Mouse (Mus musculus): ENCODE measurements at regions not wholly inside any gene's neighbourhood (a gene's known extent, or its start where the extent isn't known, plus 50 kb on each side); places are given as distances from the start of the nearest gene placed in this dataset.

DNA sequence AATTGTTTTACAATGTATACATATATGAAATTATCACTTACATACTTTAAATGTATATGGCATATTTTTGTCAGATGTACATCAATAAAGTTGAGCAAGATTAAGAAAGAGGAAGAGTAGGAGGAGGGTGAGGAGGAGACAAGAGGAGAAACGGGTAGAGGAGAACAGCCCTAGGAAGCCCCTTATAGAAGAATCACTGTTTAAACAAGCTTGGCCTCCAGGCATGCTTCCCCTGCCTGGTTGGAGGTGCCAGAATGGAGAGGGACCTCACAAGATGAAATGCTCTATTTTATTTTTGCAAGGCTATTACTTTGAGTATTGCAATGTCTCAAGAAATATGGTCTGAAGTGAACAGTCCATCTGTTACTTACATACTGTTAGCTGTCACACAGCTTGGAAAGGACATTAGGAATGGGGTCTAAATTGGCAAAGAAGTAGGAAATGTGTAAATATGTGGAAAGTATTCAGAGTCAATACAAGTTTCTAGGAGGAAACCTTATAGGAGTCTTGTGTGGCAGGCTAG lies 352.1 kb upstream of the Thbs1 start:
- no peaks in the 10 kb centered on the region for H3K4me1 ChIP-seq (ENCODE audit: control insufficient read depth, low read depth, low read length)
- no peak overlapping the region for H3K9ac ChIP-seq (ENCODE audit: low read depth, low read length)
- no peak for ATAC-seq (ENCODE audit: low read depth)
- no peak overlapping the region for H3K27ac ChIP-seq (ENCODE audit: low read length)
- H3K4me2 ChIP-seq (ENCODE audit: low read depth, low read length), result no peak overlapping the region
- no peaks in the 10 kb centered on the region for H3K27me3 ChIP-seq (ENCODE audit: control insufficient read depth, insufficient read depth, low read depth, low read length)
- H3K9me3 ChIP-seq (replicated peaks; ENCODE audit: control insufficient read depth, low read length), result no peaks in the 10 kb centered on the region
- 61% methylated on average over 1 of the region's 1 CpGs for WGBS (ENCODE audit: insufficient replicate concordance)
- no peaks in the 10 kb centered on the region for H3K36me3 ChIP-seq (ENCODE audit: control insufficient read depth, insufficient read depth)
- no peak overlapping the region for H3K4me3 ChIP-seq (ENCODE audit: low read depth, low read length)

- H3K27me3 ChIP-seq (ENCODE audit: control insufficient read depth, insufficient read depth, low read depth, low read length), result no peaks in the 10 kb centered on the region
- H3K27ac ChIP-seq (ENCODE audit: low read length), result no peak overlapping the region
- no peaks in the 10 kb centered on the region for H3K4me1 ChIP-seq (ENCODE audit: control insufficient read depth, low read depth, low read length)
- no peak overlapping the region for H3K4me2 ChIP-seq (ENCODE audit: low read depth, low read length)
- no peak overlapping the region for H3K9ac ChIP-seq (ENCODE audit: low read depth, low read length)
- H3K36me3 ChIP-seq (ENCODE audit: control insufficient read depth, insufficient read depth), result no peaks in the 10 kb centered on the region
- H3K4me3 ChIP-seq (ENCODE audit: low read depth, low read length), result no peak overlapping the region
- H3K9me3 ChIP-seq (replicated peaks; ENCODE audit: control insufficient read depth, low read length), result no peaks in the 10 kb centered on the region
- WGBS (ENCODE audit: insufficient replicate concordance), result 72% methylated on average over 1 of the region's 1 CpGs
- ATAC-seq (ENCODE audit: low read depth), result no peak
Observed at GRCm38 (mm10) chr2:117763631-117764030, 348.0 kb upstream of the Thbs1 start.

DNA sequence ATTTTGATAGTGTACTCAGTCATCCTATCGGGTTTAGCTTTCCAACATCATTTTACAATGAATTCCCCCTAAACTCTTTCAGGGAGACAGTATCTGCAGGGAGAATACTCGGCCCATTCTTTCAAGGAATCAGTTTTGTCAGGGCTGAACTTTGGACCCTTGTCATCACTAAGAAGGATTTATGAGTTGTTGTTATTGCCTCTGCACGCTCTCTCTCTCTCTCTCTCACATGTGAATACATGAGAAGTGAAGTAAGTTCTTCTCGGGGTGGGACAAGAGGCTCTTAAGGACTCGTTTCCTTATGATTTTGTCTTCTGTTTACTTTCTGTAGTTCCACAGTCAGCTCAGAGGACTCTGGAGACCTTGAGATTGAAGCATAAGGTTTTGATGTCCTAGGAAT lies 346.1 kb upstream of the Thbs1 start:
- Histone ChIP-seq H3K36me3 (ENCODE audit: control insufficient read depth, insufficient read depth) (no peaks in the 10 kb centered on the region), H3K4me1 (ENCODE audit: control insufficient read depth, low read depth, low read length) (no peaks in the 10 kb centered on the region), H3K9ac (ENCODE audit: low read depth, low read length) (no peak overlapping the region), H3K27me3 (ENCODE audit: control insufficient read depth, insufficient read depth, low read depth, low read length) (no peaks in the 10 kb centered on the region), H3K27ac (ENCODE audit: low read length) (no peak overlapping the region), H3K4me2 (ENCODE audit: low read depth, low read length) (no peak overlapping the region), H3K9me3 (replicated peaks; ENCODE audit: control insufficient read depth, low read length) (no peaks in the 10 kb centered on the region), H3K4me3 (ENCODE audit: low read depth, low read length) (no peak overlapping the region)
- whole genome bisulfite sequencing (ENCODE audit: insufficient replicate concordance), result 53% methylated on average over 5 of the region's 5 CpGs
- ATAC-seq (ENCODE audit: low read depth), result no peak

- no peak overlapping the region for H3K4me3 ChIP-seq (ENCODE audit: low read depth, low read length)
- no peak overlapping the region for H3K9ac ChIP-seq (ENCODE audit: low read depth, low read length)
- no peaks in the 10 kb centered on the region for H3K4me1 ChIP-seq (ENCODE audit: control insufficient read depth, low read depth, low read length)
- no peak overlapping the region for H3K4me2 ChIP-seq (ENCODE audit: low read depth, low read length)
- H3K27ac ChIP-seq (ENCODE audit: low read length), result no peak overlapping the region
- ATAC-seq (ENCODE audit: low read depth), result no peak
- no peaks in the 10 kb centered on the region for H3K27me3 ChIP-seq (ENCODE audit: control insufficient read depth, insufficient read depth, low read depth, low read length)
- H3K36me3 ChIP-seq (ENCODE audit: control insufficient read depth, insufficient read depth), result no peaks in the 10 kb centered on the region
- WGBS (ENCODE audit: insufficient replicate concordance), result 61% methylated on average over 3 of the region's 3 CpGs
- H3K9me3 ChIP-seq (replicated peaks; ENCODE audit: control insufficient read depth, low read length), result no peaks in the 10 kb centered on the region
Observed at GRCm38 (mm10) chr2:117766450-117766849, 345.2 kb upstream of the Thbs1 start.

GRCm38 (mm10) chr2:117769402-117770114 lies 342.1 kb upstream of the Thbs1 start:
- H3K27me3 ChIP-seq (ENCODE audit: control insufficient read depth, insufficient read depth, low read depth, low read length), result no peaks in the 10 kb centered on the region
- no peak overlapping the region for H3K4me2 ChIP-seq (ENCODE audit: low read depth, low read length)
- no peaks in the 10 kb centered on the region for H3K36me3 ChIP-seq (ENCODE audit: control insufficient read depth, insufficient read depth)
- 58% methylated on average over 7 of the region's 7 CpGs for WGBS (ENCODE audit: insufficient replicate concordance)
- no peaks in the 10 kb centered on the region for H3K4me1 ChIP-seq (ENCODE audit: control insufficient read depth, low read depth, low read length)
- H3K9ac ChIP-seq (ENCODE audit: low read depth, low read length), result no peak overlapping the region
- no peak overlapping the region for H3K4me3 ChIP-seq (ENCODE audit: low read depth, low read length)
- H3K27ac ChIP-seq (ENCODE audit: low read length), result no peak overlapping the region
- H3K9me3 ChIP-seq (replicated peaks; ENCODE audit: control insufficient read depth, low read length), result no peaks in the 10 kb centered on the region
- ATAC-seq (ENCODE audit: low read depth), result no peak

GRCm38 (mm10) chr2:117770115-117770485 lies 341.6 kb upstream of the Thbs1 start:
- no peak for ATAC-seq (ENCODE audit: low read depth)
- no peaks in the 10 kb centered on the region for H3K36me3 ChIP-seq (ENCODE audit: control insufficient read depth, insufficient read depth)
- no peaks in the 10 kb centered on the region for H3K4me1 ChIP-seq (ENCODE audit: control insufficient read depth, low read depth, low read length)
- H3K27ac ChIP-seq (ENCODE audit: low read length), result no peak overlapping the region
- H3K9ac ChIP-seq (ENCODE audit: low read depth, low read length), result no peak overlapping the region
- 56% methylated on average over 3 of the region's 3 CpGs for WGBS (ENCODE audit: insufficient replicate concordance)
- H3K4me2 ChIP-seq (ENCODE audit: low read depth, low read length), result no peak overlapping the region
- no peak overlapping the region for H3K4me3 ChIP-seq (ENCODE audit: low read depth, low read length)
- H3K9me3 ChIP-seq (replicated peaks; ENCODE audit: control insufficient read depth, low read length), result no peaks in the 10 kb centered on the region
- no peaks in the 10 kb centered on the region for H3K27me3 ChIP-seq (ENCODE audit: control insufficient read depth, insufficient read depth, low read depth, low read length)

GRCm38 (mm10) chr2:117780287-117780686 lies 331.4 kb upstream of the Thbs1 start:
- Histone ChIP-seq H3K4me1 (ENCODE audit: control insufficient read depth, low read depth, low read length) (no peaks in the 10 kb centered on the region), H3K4me2 (ENCODE audit: low read depth, low read length) (no peak overlapping the region), H3K27ac (ENCODE audit: low read length) (no peak overlapping the region), H3K36me3 (ENCODE audit: control insufficient read depth, insufficient read depth) (no peaks in the 10 kb centered on the region), H3K9me3 (replicated peaks; ENCODE audit: control insufficient read depth, low read length) (no peaks in the 10 kb centered on the region), H3K9ac (ENCODE audit: low read depth, low read length) (no peak overlapping the region), H3K27me3 (ENCODE audit: control insufficient read depth, insufficient read depth, low read depth, low read length) (no peaks in the 10 kb centered on the region), H3K4me3 (ENCODE audit: low read depth, low read length) (no peak overlapping the region)
- 40% methylated on average over 3 of the region's 3 CpGs for WGBS (ENCODE audit: insufficient replicate concordance)
- no peak for ATAC-seq (ENCODE audit: low read depth)

DNA sequence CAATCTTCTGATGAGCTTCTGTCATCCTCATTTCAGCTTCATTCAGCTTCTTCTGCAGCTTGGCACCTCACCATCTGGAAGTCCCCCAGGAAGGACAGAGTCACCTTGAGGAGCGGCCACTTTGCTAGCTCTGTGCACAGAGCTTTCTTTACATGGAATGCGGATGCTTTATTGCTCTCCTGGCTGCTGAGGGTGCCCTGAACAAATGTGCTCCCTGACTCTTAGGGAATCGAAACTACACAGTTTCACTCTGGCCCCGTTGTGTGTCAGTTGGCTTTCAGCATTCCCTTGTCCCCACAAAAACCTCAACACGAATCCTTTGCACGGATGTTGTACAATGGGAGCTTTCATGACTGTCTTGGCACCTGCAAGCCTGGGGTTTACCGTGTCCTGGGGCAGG lies 330.9 kb upstream of the Thbs1 start:
- ATAC-seq (ENCODE audit: low read depth), result no peak
- Histone ChIP-seq H3K4me2 (ENCODE audit: low read depth, low read length) (no peak overlapping the region), H3K27me3 (ENCODE audit: control insufficient read depth, insufficient read depth, low read depth, low read length) (no peaks in the 10 kb centered on the region), H3K36me3 (ENCODE audit: control insufficient read depth, insufficient read depth) (no peaks in the 10 kb centered on the region), H3K4me1 (ENCODE audit: control insufficient read depth, low read depth, low read length) (no peaks in the 10 kb centered on the region), H3K4me3 (ENCODE audit: low read depth, low read length) (no peak overlapping the region), H3K27ac (ENCODE audit: low read length) (no peak overlapping the region), H3K9me3 (replicated peaks; ENCODE audit: control insufficient read depth, low read length) (no peaks in the 10 kb centered on the region), H3K9ac (ENCODE audit: low read depth, low read length) (no peak overlapping the region)
- 53% methylated on average over 7 of the region's 7 CpGs for WGBS (ENCODE audit: insufficient replicate concordance)

DNA sequence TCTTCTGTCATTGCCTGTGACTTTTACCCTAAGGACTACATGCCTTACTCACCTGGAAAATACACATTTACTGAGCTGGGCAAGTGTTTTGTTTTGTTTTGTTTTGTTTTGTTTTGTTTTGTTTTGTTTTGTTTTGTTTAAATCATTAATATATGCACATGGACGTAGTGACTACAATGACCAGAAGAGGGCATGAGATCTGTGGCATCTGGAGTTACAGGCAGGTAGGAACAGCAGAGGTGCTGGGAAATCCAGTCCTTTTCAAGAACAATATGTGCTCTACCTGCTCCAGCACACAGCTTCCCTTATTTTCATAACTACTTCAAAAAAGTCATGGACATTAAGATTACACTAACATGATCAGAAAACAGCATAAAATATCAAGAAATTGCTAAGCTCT lies 324.4 kb upstream of the Thbs1 start:
- Histone ChIP-seq H3K4me3 (ENCODE audit: low read depth, low read length) (no peak overlapping the region), H3K36me3 (ENCODE audit: control insufficient read depth, insufficient read depth) (no peaks in the 10 kb centered on the region), H3K27me3 (ENCODE audit: control insufficient read depth, insufficient read depth, low read depth, low read length) (no peaks in the 10 kb centered on the region), H3K4me1 (ENCODE audit: control insufficient read depth, low read depth, low read length) (no peaks in the 10 kb centered on the region), H3K9ac (ENCODE audit: low read depth, low read length) (no peak overlapping the region), H3K9me3 (replicated peaks; ENCODE audit: control insufficient read depth, low read length) (no peaks in the 10 kb centered on the region), H3K27ac (ENCODE audit: low read length) (no peak overlapping the region), H3K4me2 (ENCODE audit: low read depth, low read length) (no peak overlapping the region)
- WGBS (ENCODE audit: insufficient replicate concordance), result 48% methylated on average over 1 of the region's 1 CpGs
- ATAC-seq (ENCODE audit: low read depth), result no peak

All from liver, embryonic 16.5 days (tissue).